Mouse (Mus musculus): Measurements from ENCODE around the gene Spp2. TPM values are rescaled to one million over a fixed set of nuclear protein-coding genes. Genes with fewer than 3 reads are reported as not detected.

Spp2 gene
- not detected for total RNA-seq (2021)
- long read RNA-seq, experiment 1: 0 reads
- long read RNA-seq, experiment 2: 0 reads

DNA sequence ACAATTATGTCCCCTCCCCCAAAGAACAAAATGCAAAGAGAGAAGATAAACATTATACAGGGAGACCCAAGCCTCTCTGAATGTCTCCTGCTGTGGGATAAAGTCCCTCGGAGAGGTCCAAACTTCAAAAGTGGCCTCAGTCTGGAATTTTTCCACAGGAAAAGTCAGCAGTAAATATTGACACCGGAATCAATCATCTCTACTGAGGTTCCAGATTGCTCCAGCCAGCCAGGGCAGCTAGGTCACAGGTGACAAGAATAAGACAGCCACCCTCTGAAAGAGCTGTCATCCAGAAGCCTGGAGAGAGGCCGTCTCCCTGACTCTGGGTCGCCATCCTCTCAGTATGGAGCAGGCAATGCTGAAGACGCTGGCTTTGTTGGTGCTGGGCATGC, at the start of gene Spp2:
TSS of gene Spp2 (plus strand) at position 155 of the 392 bp plus-strand sequence.
- no peak within 1 kb of the TSS for H3K27ac ChIP-seq
- no peak within 1 kb of the TSS for H3K4me3 ChIP-seq
- no peak for DNase-seq (ENCODE audit: low spot score in 2 of 2)
- TF ChIP-seq CTCF (conservative IDR thresholded peaks at IDR 0.05): no peak

DNA sequence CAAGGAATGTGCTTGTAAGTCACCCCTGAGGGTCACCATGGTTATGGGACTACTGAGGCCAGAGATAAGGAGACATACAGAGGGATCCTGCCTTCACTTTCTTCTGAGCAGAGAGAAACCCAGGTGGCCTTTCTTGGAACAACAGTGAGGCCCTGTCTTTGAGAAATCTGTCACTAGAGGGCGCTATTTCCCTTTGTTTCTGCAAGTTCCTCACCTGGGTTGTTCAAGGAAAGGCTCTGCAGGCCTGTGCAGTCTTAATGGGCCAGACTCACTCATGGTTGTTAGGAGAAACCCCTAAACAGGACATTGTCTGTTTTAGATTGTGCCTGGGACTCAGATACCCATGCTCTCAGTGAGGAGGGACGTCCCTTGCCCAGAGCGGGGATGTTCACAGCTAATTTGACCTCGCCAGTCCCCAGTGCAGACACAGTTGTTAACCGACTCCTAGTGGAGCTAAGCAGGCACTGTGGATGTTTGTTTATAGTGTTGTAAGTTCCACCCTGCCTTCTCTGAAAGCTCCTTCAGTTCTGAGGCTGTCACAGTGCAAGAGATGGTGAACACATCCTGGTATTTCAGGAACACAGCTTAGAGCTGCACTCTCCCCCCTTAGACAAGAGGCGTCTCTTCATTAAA, 49.2 kb upstream of the Spp2 start:
- TF ChIP-seq CTCF (conservative IDR thresholded peaks at IDR 0.05): peak; percentile 89
- peak; percentile 47 to 75 for DNase-seq (ENCODE audit: low spot score in 2 of 2)
- no peak overlapping the region for H3K4me3 ChIP-seq
- no peak overlapping the region for H3K27ac ChIP-seq

DNA sequence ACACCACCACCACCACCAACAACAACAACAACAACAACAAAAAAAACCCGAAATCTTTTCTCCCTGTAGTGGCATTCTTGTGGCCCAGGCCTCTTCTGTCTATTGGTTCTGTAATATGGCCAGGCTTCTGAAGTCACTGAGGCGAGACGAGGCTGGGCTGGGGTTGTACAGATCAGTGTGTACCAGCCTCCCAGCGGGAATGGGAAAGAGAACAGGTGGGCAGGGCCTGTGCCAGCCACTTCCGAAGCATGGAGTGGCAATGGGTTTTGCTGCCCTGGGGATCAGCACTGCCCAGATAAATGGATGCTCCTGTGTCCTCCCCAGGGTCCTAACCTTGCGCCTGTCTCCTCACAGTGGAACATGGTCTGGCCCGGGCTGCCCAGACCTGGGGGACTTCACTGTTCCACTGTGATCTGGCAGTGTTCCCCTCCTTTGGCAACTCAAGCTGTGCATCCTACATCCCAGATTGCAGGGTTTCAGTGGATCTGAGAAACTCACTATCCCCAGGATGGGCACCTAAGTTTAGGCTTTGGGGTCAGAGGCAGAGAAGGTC, 48.6 kb upstream of the Spp2 start:
- DNase-seq (ENCODE audit: low spot score in 2 of 2): no peak
- H3K27ac ChIP-seq: no peak overlapping the region
- no peak overlapping the region for H3K4me3 ChIP-seq
- no peak for TF ChIP-seq CTCF (conservative IDR thresholded peaks at IDR 0.05)

DNA sequence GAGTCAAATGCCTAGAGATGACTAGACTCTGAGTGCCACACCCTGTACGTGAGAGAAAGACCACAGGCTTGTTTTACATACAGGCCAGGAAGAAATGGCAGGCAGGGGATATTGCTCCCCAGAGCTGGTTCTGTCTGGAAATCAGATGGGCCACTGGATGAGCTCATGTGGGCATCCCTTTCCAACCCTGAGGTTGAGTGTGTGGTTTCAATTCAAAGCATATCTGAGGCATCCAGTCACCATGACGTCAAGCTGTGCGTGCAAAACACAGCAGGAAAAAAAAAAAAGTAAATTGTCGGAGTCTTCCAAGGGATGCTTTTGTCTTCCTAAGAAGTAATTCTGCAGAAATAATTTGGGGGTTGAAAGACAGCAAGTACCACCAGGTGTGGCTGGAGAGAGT, 45.7 kb upstream of the Spp2 start:
- no peak for DNase-seq (ENCODE audit: low spot score in 2 of 2)
- no peak overlapping the region for H3K27ac ChIP-seq
- no peak for TF ChIP-seq CTCF (conservative IDR thresholded peaks at IDR 0.05)
- H3K4me3 ChIP-seq: no peak overlapping the region

DNA sequence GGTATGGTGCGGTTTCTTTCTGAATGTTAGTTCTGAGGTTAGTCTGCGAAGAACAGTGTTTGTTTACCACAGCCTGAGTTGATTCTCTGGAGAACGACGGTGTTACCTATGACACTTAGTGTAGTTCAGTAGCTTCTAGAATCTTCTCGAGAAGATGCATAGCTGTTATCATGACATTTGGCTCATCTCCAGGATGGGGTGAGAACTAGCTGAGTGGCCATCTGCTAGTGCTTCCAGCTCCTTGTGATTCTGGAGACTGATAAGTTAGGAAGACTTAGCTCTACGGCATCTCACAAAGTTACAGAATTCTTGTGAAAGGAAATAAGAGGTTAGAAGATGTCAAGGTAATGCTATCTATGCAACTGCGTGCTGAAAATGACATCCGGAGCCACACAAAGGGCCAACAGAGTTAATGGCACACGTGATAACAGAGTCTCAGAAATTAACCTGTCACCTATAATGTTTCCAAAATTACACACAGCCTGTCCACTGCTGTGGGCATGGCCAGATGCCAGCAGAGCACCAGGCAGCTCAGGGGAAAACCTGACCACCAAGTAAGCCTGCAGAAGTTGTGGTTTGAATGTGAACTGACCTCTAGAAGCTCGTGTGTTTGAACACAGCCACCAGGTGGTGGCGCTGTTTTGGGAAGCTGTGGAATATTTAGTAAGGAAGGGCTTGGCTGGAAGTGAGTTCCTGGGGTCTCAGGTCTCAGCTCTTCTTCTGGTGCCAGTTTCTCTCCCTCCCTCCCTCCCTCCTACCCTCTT, 39.7 kb upstream of the Spp2 start:
- no peak overlapping the region for H3K4me3 ChIP-seq
- no peak overlapping the region for H3K27ac ChIP-seq
- no peak for DNase-seq (ENCODE audit: low spot score in 2 of 2)
- peak; percentile 47 for TF ChIP-seq CTCF (conservative IDR thresholded peaks at IDR 0.05)

DNA sequence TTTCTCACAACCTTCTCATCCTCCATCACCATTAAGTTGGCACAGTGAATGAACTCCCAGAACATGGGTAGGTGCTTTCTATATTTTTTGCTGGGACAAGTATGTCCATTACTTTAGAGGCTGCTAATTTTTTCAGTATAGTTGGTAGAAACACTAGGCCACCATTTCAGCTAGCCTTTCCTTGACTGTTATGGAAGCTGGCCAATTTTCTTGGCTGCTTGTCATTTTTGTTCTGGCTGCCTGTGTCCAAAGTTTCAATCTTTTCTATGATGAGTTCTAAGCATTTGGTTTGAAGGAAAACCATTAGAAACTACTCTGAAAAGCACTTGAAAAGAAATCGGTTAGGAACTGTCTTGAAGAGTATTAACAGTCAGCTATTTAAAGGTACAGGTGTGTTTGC, 28.3 kb upstream of the Spp2 start:
- TF ChIP-seq CTCF (conservative IDR thresholded peaks at IDR 0.05): no peak
- Histone ChIP-seq H3K27ac (no peak overlapping the region), H3K4me3 (no peak overlapping the region)
- DNase-seq (ENCODE audit: low spot score in 2 of 2): no peak

DNA sequence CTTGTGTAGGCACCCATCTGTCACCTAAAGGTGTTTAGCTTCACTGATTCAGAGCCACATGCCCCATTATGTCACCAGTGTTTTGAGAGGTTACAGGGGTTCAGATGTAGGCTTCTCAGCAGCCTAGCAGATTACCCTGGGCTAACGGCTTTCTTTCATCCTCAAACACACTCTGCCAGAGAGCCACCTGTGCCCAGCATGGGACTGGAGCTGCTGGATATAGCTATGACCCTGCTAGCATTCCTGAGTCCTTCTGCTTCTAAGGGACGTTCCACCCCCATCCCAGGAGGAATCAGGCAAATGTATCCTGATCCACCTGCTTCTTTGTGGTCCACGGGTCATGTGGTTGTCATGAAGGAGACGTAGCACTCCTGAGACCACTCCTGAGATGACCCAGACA, 15.1 kb upstream of the Spp2 start:
- TF ChIP-seq CTCF (conservative IDR thresholded peaks at IDR 0.05): no peak
- DNase-seq (ENCODE audit: low spot score in 2 of 2): no peak
- Histone ChIP-seq H3K27ac (no peak overlapping the region), H3K4me3 (no peak overlapping the region)

DNA sequence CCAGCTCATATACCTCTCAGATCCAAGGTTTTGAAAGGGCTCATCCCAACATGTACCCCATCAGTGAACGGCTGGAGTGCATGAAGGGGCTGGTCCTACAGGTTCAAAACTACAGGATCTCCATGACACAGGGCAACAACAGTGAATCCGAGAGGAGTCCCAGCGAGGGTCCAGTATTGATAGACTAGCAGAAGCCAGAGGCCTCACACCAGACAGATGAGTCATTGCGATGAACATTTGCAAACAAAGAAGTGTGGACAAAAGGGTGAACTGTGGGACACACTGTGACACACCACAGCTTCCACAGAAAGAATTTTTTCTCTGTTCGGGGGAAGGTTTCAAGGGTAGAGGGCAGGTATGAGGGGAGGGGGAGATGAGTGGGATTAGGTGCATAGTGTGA, 13.4 kb upstream of the Spp2 start:
- TF ChIP-seq CTCF (conservative IDR thresholded peaks at IDR 0.05): no peak
- no peak for DNase-seq (ENCODE audit: low spot score in 2 of 2)
- Histone ChIP-seq H3K27ac (no peak overlapping the region), H3K4me3 (no peak overlapping the region)

DNA sequence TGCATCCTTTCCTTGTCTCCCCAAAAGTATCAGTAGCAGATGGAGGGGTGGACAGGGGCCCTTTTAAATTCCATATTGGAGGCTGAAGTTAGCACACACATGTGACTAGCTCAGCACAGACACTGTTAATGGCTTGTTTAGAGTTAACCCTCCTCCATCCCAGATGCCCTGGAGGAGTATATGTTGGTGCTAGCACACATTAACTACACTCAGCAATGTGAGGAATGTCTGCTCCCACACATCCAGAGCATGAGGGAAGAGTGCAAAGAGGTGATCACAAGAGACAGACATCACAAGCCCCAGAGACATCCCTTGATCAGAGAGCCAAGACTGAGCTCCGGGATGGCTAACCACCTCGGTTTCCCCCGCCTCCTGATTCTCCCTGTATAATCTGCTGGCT, 3.4 kb upstream of the Spp2 start:
- no peak for TF ChIP-seq CTCF (conservative IDR thresholded peaks at IDR 0.05)
- Histone ChIP-seq H3K27ac (no peak overlapping the region), H3K4me3 (no peak overlapping the region)
- DNase-seq (ENCODE audit: low spot score in 2 of 2): no peak

DNA sequence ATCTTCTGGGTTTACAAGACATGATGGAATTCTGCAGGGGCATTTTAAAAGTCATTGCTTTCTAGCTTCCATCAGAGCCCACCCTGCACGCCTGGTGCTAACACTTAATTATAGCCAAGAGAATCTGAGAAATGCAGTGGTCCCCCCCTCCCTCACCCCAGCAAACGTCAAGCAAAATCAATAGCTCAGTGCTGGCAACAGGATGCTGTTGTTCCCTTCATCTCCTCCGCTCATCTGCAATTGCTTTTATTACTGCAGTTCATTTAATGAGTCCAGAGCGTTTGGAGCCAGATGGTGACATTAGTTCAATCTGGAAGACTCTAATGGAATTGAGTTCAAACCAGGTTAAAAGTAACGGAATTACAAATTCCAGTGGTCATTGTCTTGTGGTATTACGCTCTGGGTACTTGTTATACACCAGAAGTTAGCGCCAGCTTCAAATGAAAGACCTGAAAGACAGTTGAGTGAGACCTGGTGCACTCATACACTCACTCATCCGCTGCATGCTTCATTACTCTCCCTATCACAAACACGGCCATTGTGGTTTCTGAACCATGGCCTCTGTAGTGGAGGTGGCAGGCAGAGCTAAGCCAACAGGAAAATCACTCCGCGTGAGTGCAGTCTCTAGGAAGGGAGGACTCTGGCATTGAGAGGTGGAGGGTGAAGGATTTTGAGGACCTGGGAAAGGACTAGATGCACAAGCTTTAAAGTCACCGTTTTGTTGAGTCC, 519 bp upstream of the Spp2 start:
- H3K27ac ChIP-seq: no peak overlapping the region
- TF ChIP-seq CTCF (conservative IDR thresholded peaks at IDR 0.05): no peak
- no peak overlapping the region for H3K4me3 ChIP-seq
- no peak for DNase-seq (ENCODE audit: low spot score in 2 of 2)

DNA sequence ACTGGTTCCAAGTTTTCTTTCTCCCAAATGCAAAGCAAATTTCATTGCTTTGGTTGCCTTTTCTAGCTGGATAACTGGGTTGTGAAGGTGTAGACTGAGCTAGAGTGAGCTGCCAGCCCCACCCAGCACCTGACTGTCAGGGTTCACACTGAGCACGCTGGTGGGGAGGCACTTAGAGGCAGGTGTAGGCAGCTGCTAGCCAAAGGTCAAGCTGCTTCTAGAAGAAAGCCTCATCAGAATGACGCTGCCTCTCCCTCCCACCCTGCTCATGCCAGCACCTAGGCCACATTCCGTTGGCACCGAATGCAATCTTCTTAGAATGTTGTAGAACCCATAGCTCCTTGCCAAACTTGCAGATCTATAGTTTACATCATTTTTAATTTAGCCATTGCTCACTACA, 1.6 kb downstream of the Spp2 start:
- DNase-seq (ENCODE audit: low spot score in 2 of 2): no peak
- Histone ChIP-seq H3K27ac (no peak overlapping the region), H3K4me3 (no peak overlapping the region)
- no peak for TF ChIP-seq CTCF (conservative IDR thresholded peaks at IDR 0.05)

DNA sequence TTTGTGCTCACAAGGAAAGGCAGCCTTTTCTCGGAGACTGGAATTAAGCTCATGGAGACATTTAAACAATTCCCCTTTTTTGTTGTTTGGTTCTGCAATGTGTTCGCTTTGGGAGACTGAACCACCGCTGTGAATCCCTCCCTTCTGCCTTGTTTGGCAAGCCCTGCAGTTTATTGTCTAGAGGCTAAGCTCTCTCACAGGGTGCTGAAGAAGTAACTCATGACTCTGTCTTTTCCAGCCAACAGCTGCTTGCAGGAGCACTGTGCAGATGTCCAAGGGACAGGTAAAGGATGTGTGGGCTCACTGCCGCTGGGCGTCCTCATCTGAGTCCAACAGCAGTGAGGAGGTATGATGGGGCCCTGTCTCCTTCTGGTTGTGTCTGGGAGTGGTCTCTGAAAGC, 5.3 kb downstream of the Spp2 start:
- Histone ChIP-seq H3K4me3 (no peak overlapping the region), H3K27ac (no peak overlapping the region)
- DNase-seq (ENCODE audit: low spot score in 2 of 2): no peak
- TF ChIP-seq CTCF (conservative IDR thresholded peaks at IDR 0.05): no peak

DNA sequence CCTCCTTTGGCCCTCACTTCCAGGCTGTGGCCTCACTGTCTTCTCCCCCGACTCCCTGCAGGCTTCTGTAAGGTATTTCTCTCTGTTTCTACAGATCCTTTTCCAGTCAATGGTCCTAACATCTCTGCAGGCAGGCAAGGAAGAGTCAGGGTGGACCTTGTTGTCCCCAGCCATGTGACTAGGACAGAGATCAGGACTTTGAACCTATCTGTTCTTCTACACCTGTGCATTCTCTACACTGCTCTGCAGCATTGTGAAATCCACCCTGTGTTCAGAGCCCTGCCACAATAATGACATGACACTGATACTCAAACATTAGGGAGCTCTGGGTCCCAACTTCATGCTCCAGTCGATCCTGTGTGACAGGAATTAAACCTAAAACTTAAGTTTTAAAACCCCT, 12.2 kb downstream of the Spp2 start:
- Histone ChIP-seq H3K27ac (no peak overlapping the region), H3K4me3 (no peak overlapping the region)
- no peak for TF ChIP-seq CTCF (conservative IDR thresholded peaks at IDR 0.05)
- DNase-seq (ENCODE audit: low spot score in 2 of 2): no peak

All from layer of hippocampus, adult 2 months (tissue).